Mouse (Mus musculus) right cerebral cortex, adult 2 months (tissue): Measurements from ENCODE around the gene Txndc12.

Experiments used
- DNase-seq, 2 experiments: peaks; one replicate each; pipeline ENCODE4 v3.0.0; 2021 to 2022; ENCODE audit warnings: low spot score in 2 of 2

The Txndc12 gene

GRCm38 (mm10) chr4:108834115-108834970, at the start of gene Txndc12:
Gene Txndc12, plus strand, starts transcription at chr4:108834601.
- peak; percentile 79 to 88 for DNase-seq

GRCm38 (mm10) chr4:108789258-108789936, 45.0 kb upstream of the Txndc12 start:
- no peak for DNase-seq

- no peak for DNase-seq
These were observed 43.9 kb upstream of the Txndc12 start for GRCm38 (mm10) chr4:108790507-108790906.

GRCm38 (mm10) chr4:108793941-108794340, 40.5 kb upstream of the Txndc12 start:
- no peak for DNase-seq

GRCm38 (mm10) chr4:108796701-108797100, 37.7 kb upstream of the Txndc12 start:
- DNase-seq: no peak

- DNase-seq: peak; percentile 83 to 85
These were observed 36.1 kb upstream of the Txndc12 start for GRCm38 (mm10) chr4:108798083-108798830.

- no peak for DNase-seq
These were observed 30.9 kb upstream of the Txndc12 start for GRCm38 (mm10) chr4:108803535-108803934.

GRCm38 (mm10) chr4:108811142-108811541, 23.3 kb upstream of the Txndc12 start:
- DNase-seq: no peak

GRCm38 (mm10) chr4:108811550-108811949, 22.9 kb upstream of the Txndc12 start:
- no peak for DNase-seq

- no peak for DNase-seq
These were observed 8.7 kb upstream of the Txndc12 start for GRCm38 (mm10) chr4:108825677-108826076.

GRCm38 (mm10) chr4:108826096-108826495, 8.3 kb upstream of the Txndc12 start:
- DNase-seq: no peak

GRCm38 (mm10) chr4:108826643-108827042, 7.8 kb upstream of the Txndc12 start:
- no peak for DNase-seq

GRCm38 (mm10) chr4:108830698-108831097, 3.7 kb upstream of the Txndc12 start:
- DNase-seq: no peak

- DNase-seq: peak; percentile 84 to 89
These were observed 1.2 kb upstream of the Txndc12 start, which contains the start of gene Btf3l4 for GRCm38 (mm10) chr4:108832916-108833827. Gene Btf3l4, minus strand, starts transcription at chr4:108833614.

- DNase-seq: no peak
These were observed 630 bp upstream of the Txndc12 start for GRCm38 (mm10) chr4:108833828-108834114.

GRCm38 (mm10) chr4:108834971-108835311, 540 bp downstream of the Txndc12 start:
- DNase-seq: no peak

- DNase-seq: no peak
These were observed 1.1 kb downstream of the Txndc12 start for GRCm38 (mm10) chr4:108835496-108835895.

GRCm38 (mm10) chr4:108838031-108838430, 3.6 kb downstream of the Txndc12 start:
- peak; percentile 21 to 50 for DNase-seq

- DNase-seq: no peak
These were observed 7.6 kb downstream of the Txndc12 start for GRCm38 (mm10) chr4:108841920-108842578.

GRCm38 (mm10) chr4:108843336-108843735, 8.9 kb downstream of the Txndc12 start:
- DNase-seq: no peak
